Mouse (Mus musculus) heart, embryonic 16.5 days (tissue): ENCODE results near the gene Rpa2. TPM values are rescaled to one million over a fixed set of nuclear protein-coding genes. Genes with fewer than 3 reads are reported as not detected.

ENCODE experiments used
- ATAC-seq: fragments of 200-750 bp; cut with Nextera tagmentation; replicated peaks from 2 replicates; pipeline ENCODE4 v1.8.0; 2017; ENCODE audit warnings: moderate number of reproducible peaks; ENCODE audit not compliant: insufficient read depth, low FRiP score; ENCODE audit errors: extremely low read depth
- H3K27ac ChIP-seq: fragments of 300-500 bp; sonication (generic); 2 replicates; pipeline ENCODE4 v1.5.1; 2014; ENCODE audit warnings: mild to moderate bottlenecking, low read length, control low read depth, moderate library complexity
- H3K27me3 ChIP-seq: fragments of 300-500 bp; sonication (generic); 2 replicates; pipeline ENCODE4 v1.6.1; 2014; ENCODE audit warnings: low read length, mixed read lengths; ENCODE audit not compliant: control insufficient read depth, insufficient read depth
- H3K36me3 ChIP-seq: fragments of 300-500 bp; sonication (generic); 2 replicates; pipeline ENCODE4 v1.6.1; 2014; ENCODE audit not compliant: control insufficient read depth, insufficient read depth
- H3K4me1 ChIP-seq: fragments of 300-500 bp; sonication (generic); 2 replicates; pipeline ENCODE4 v1.6.1; 2014; ENCODE audit warnings: low read length, mixed read lengths; ENCODE audit not compliant: control insufficient read depth, insufficient read depth
- H3K4me2 ChIP-seq: fragments of 300-500 bp; sonication (generic); 2 replicates; pipeline ENCODE4 v1.6.1; 2014; ENCODE audit warnings: low read depth, mild to moderate bottlenecking, control low read depth, low read length
- H3K4me3 ChIP-seq: fragments of 300-500 bp; sonication (generic); 2 replicates; pipeline ENCODE4 v1.5.1; 2014; ENCODE audit warnings: mild to moderate bottlenecking, control low read depth, low read length
- H3K9ac ChIP-seq: fragments of 300-500 bp; sonication (generic); 2 replicates; pipeline ENCODE4 v1.6.1; 2014; ENCODE audit warnings: low read length, control low read depth
- H3K9me3 ChIP-seq: fragments of 300-500 bp; sonication (generic); replicated peaks from 2 replicates; pipeline ENCODE4 v1.6.1; 2016; ENCODE audit warnings: low read length; ENCODE audit not compliant: control insufficient read depth
- WGBS: fragments of 180-500 bp; shearing (Covaris S2); extraction: QIAGEN DNeasy Blood & Tissue Kit; methylation state at CpG from one replicate; pipeline ENCODE4 v1.1.7; 2014; 5-methylcytosine and 5-hydroxymethylcytosine counted together
- polyA plus RNA-seq: library from polyadenylated mRNA; unstranded; fragments of >200 nt; fragmentation: Nextera tagmentation; extraction: Ambion mirVana; gene quantifications from 2 replicates; pipeline ENCODE4 v1.2.1, GENCODE M21; 2015

Gene Rpa2
- polyA plus RNA-seq, 1 experiment from 2014 or later: 72.8 TPM

DNA sequence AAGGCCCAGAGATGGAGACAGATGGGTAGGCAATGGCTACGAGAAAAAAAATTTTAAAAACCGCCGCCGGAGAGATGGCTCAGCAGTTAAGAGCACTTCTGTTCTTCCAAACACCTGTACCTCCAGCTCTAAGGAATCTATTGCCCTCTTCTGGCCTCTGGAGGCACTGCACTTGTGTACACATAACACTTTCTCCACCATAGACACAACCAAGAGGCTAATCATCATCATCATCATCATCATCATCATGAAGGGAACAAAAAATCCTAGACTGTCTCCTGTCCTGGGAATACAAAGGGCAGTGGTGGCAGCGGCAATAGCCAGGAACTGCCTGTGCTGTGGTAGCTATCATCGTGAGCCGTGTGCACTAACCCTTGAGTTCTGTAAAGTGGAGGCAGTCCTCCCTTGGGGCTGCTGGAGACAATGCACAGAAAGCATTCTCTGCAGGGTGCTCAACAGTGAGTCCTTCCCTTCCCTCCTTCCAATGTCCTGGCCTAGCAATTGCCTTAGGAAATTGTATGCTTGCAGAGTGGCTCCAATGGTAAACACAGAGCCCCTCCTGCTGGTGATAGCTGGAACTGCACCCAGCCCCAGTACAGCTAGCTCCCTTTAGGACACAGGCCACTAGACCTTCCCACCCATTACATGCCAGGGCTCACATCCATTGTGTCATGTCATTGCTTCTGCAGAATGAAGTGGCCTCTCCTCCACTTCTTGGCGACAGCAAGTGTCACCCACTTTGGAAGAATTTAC lies 55.7 kb downstream of the Rpa2 start:
- H3K27ac ChIP-seq: no peak overlapping the region
- H3K9me3 ChIP-seq: peaks cover 3% of the 10 kb centered on the region; the same call in 1 of the 2 replicates
- peak; percentile 32; the same call in 1 of the 2 replicates for ATAC-seq
- H3K4me2 ChIP-seq: no peak overlapping the region
- H3K27me3 ChIP-seq: no peaks in the 10 kb centered on the region
- H3K36me3 ChIP-seq: peaks cover 34% of the 10 kb centered on the region
- 73% methylated on average over 8 of the region's 8 CpGs for WGBS
- no peak overlapping the region for H3K9ac ChIP-seq
- H3K4me1 ChIP-seq: no peaks in the 10 kb centered on the region
- no peak overlapping the region for H3K4me3 ChIP-seq

Other genes with a start within 250 kb of the Rpa2 start
- 1,312 and 1,561 TPM in 2 replicates for gene Atpif1, start 234.7 kb upstream of the Rpa2 start, polyA plus RNA-seq
- gene Dnajc8, start 232.8 kb upstream of the Rpa2 start, polyA plus RNA-seq: 98.5 and 117 TPM in 2 replicates
- gene Ptafr, start 204.3 kb upstream of the Rpa2 start, polyA plus RNA-seq: 0.60 and 0.68 TPM in 2 replicates
- 21.1 and 22.4 TPM in 2 replicates for gene Eya3, start 129.3 kb upstream of the Rpa2 start, polyA plus RNA-seq
- gene Xkr8, start 35.8 kb upstream of the Rpa2 start, polyA plus RNA-seq: 2.8 and 2.9 TPM in 2 replicates
- 3.9 and 5.1 TPM in 2 replicates for gene Smpdl3b, start 11.1 kb upstream of the Rpa2 start, polyA plus RNA-seq
- gene Themis2, start 28.1 kb downstream of the Rpa2 start, polyA plus RNA-seq: 1.2 and 1.9 TPM in 2 replicates
- gene Ppp1r8, start 74.8 kb downstream of the Rpa2 start, polyA plus RNA-seq: 37.1 and 42.9 TPM in 2 replicates
- gene Stx12, start 116.2 kb downstream of the Rpa2 start, polyA plus RNA-seq: 53.5 and 56.9 TPM in 2 replicates
- 41.5 and 46.2 TPM in 2 replicates for gene Fam76a, start 154.2 kb downstream of the Rpa2 start, polyA plus RNA-seq
- 0.70 and 1.4 TPM in 2 replicates for gene Fgr, start 205.8 kb downstream of the Rpa2 start, polyA plus RNA-seq
- 7.1 and 7.2 TPM in 2 replicates for gene Ahdc1, start 242.9 kb downstream of the Rpa2 start, polyA plus RNA-seq